Mouse (Mus musculus) thymus, postnatal 36 days (tissue): ENCODE measurements around the gene Fsd1.
A peak's percentile ranks its signal among the peaks of the same experiment; 100 is the strongest.

ENCODE experiments used
- DNase-seq, 2 experiments: peaks; one replicate each; pipeline ENCODE4 v3.0.0; 2022; ENCODE audit warnings: mixed read lengths in 2 of 2

Gene Fsd1

GRCm38 (mm10) chr17:56031431-56031830 is 45.1 kb downstream of the Fsd1 start:
- no peak for DNase-seq

GRCm38 (mm10) chr17:56032127-56032733 is 45.9 kb downstream of the Fsd1 start:
- DNase-seq = no peak

- DNase-seq = peak; percentile 60 to 71
Measured at GRCm38 (mm10) chr17:56032831-56033230, 46.5 kb downstream of the Fsd1 start.

- DNase-seq = no peak
Measured at GRCm38 (mm10) chr17:56034040-56034725, 47.9 kb downstream of the Fsd1 start.

- no peak for DNase-seq
Measured at GRCm38 (mm10) chr17:56034726-56035100, 48.4 kb downstream of the Fsd1 start.

GRCm38 (mm10) chr17:56035216-56035615 is 48.9 kb downstream of the Fsd1 start:
- DNase-seq = no peak

- peak; percentile 99 to 100 for DNase-seq
Measured at GRCm38 (mm10) chr17:56036176-56036900, 50.0 kb downstream of the Fsd1 start, which contains the start of gene Sh3gl1. Sh3gl1 (minus strand) TSS chr17:56036635.

GRCm38 (mm10) chr17:56036901-56037287 is 50.6 kb downstream of the Fsd1 start:
- DNase-seq = no peak

GRCm38 (mm10) chr17:56038583-56039261 is 52.4 kb downstream of the Fsd1 start:
- DNase-seq = no peak

GRCm38 (mm10) chr17:56039345-56039744 is 53.0 kb downstream of the Fsd1 start:
- no peak for DNase-seq

- DNase-seq = peak; percentile 93 to 96
Measured at GRCm38 (mm10) chr17:56040030-56040856, 53.9 kb downstream of the Fsd1 start, which contains the start of gene Chaf1a. Chaf1a (plus strand) TSS chr17:56040439.

- no peak for DNase-seq
Measured at GRCm38 (mm10) chr17:56040857-56041163, 54.5 kb downstream of the Fsd1 start.
